Mouse (Mus musculus): Measurements from ENCODE around the gene Ptk7. TPM values are rescaled to one million over a fixed set of nuclear protein-coding genes. Genes with fewer than 3 reads are reported as not detected.

The Ptk7 gene
- polyA plus RNA-seq (2012; rRNA removed), result 14.9 and 21.1 TPM in 2 replicates

DNA sequence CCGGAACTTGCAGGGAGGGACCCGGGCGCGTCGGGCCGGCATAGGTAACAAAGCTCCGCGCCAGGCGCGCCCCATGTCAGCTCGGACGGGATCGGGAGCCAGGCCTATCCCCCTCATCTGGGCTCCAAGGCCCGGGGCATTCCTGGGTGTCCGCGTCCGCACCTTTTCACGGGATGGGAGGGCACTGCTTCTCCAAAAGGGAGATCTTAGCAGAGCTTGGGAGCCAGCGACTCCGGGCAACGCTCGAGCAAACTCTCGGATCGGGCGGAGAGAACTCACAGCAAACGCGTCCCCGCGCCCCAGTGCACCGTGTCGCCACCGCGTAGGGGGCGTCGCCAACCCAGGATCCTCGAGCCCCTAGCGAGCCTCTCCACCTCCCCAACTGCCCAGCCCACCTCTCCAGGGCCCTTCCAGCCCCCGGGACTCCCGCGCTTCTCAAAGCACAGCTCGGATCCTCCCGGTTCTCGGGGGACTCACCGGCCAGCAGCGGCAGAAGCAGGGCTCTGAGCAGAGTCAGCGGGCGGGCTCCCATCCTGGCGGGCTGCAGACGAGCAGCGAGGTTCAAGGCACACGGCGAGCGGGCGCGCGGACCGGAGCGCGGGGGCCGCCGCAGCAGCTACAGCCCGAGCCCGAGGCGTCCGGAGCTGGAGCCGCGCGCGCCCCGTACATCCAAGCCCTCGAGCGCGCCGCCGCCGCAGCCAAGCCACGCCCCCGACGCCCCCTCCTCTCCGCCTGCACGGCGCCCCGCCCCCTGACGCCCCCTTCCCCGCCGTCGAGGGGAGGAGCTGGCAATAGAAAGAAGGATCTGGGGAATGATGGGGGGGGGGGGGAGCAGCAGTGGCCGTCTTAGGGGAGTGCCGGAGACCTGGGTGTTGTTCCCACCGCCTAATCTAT is at the start of gene Ptk7:
Gene Ptk7, minus strand, starts transcription at position 714 of the 894 bp plus-strand sequence.
- DNase-seq (ENCODE audit: low spot score), result peak; percentile 53

DNA sequence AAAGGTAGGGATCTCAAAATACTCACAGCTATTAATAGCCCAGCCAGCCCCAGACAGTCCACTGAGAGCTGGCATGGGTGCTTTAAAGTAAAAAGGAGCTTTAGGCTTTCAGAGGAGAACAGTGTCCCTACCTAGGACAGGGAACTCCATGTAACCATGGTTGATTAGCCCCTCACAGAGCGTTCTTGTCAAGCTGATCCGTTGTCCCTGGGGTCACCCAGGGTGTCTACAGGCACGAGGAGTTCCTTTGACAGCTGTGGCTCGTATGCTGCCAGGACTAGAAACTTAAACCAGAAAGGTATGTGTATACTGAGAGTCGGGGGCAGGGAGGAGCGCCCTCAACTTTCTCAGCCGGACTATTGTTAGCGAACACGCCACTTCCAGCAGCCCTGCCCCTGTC is 49.6 kb upstream of the Ptk7 start:
- DNase-seq (ENCODE audit: low spot score), result no peak

DNA sequence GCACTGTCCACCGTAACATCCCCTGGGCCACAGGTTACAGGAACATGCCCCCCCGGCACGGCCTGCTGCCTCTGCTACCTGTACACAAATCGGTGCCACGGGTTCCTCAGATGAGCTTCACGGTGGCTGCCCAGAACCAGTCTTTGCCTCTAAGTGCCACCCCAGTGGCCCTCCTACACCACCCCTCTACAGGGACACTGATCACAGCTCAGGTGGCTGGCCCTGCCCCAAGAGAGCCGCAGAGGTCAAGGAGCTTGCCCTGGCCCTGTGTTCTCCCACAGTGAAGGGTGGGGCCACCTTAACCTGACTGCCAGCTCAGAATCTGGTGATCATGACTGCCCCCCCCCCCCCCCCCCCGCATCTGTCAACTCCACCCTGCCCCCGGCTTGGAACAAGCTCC is 49.1 kb upstream of the Ptk7 start, which contains the start of gene Mea1:
Gene Mea1, plus strand, starts transcription at position 378 of the 400 bp plus-strand sequence.
- DNase-seq (ENCODE audit: low spot score), result no peak

DNA sequence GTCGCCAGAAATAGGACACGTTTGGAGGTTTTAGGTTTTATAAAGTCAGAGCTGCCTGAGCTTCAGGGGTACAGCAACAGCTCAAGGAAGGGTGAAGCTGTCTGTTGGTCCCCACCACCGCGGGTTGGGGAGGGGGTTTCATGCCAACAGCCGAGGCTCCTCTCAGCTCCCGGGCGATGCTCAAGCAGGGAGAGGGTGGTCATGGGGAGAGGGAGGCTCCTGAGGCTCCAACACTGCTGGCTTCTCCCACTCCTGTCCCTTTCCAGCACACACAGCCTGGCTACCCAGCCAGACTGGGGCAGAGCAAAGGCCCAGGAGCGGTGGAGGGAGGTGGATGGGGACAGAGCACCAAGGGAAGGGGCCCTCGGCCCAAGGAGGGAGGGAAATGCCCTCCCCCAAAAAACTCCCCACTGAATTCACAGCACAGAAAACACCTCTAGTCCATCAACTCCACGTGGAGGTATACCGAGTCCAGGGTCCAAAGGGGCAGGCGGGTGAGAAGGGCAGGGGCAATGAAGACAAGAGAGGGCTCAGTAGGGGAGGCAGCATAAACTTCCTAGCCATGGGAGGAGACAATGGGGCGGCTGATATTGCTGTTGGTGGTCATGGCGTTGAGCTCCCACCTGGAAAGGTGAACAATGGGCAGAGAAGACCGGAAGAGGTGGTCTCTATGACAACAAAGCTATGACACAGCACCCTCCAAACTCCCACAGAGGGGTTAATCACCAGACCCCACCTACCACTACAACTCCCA is 45.4 kb upstream of the Ptk7 start:
- DNase-seq (ENCODE audit: low spot score), result no peak

DNA sequence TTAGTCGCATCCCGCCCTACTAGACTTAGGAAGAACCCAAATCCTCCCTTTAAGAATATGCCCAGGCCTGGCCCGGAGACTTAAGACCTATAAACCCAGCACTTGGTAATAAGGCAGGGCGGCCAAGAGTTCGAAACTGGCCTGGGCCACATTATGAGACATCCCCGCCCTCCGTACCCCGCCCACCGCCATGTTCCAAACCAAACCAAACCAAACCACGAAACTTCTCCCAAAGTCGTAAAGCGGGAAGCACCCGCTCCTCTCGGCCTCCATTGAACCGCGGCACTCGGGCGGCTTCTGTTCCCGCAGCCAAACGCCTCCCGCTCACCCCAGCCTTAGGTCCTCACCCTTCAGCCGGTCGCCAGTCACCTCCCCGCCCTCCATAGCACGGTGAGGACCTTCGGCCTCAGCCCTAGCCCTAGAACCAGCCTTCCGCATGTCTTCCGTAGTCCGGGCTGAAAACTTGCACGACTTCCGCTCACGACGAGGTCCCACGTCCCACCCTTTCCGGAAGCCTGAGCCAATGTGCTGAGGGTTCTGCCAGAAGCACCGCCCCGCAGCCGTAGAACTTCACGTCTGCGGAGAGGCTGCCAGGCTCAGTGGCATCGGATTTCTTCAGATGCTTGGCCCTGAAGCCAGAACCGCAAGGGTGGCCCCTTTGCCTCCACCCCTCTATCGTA is 44.7 kb upstream of the Ptk7 start, which contains the start of gene Rrp36:
Gene Rrp36, minus strand, starts transcription at position 503 of the 680 bp plus-strand sequence.
- peak; percentile 71 for DNase-seq (ENCODE audit: low spot score)

DNA sequence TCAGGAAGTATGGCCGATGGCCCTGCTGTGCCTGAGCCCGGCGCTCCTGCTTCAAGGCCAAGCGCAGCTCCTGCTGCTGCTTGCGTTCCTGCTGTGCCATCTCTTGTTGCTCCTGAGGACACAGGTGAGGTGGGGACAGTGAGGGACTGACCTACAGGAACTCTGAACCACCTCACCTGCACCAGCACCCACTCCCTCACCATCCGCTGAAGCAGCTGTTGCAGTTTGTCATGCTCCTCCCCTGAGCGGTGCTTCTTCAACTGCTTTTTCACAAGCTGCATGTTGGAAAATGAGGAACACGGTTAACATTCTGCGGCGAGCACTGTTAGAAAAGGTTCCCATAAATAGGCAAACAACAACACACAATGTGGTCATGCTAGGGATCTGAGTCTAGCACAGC is 40.6 kb upstream of the Ptk7 start:
- no peak for DNase-seq (ENCODE audit: low spot score)

DNA sequence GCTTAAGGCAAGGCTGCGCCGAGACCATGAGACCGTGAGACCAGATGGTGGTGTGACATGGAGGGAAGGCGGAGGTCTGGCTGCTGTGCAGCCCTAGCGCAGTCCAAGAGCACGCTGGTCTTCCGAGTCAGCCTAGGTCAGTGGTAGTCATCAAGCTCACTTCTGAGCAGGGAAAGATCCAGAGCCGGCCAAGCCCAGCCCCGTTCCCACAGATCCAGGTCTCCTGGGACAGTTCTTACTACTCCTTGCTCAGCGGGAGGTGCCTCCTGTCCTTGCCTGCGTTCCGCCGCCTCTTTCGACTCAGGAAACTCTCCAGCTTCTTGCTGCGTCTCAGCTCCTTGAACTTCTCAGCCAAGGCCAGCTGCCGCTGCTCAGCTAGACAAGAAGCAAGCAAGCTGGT is 38.4 kb upstream of the Ptk7 start:
- no peak for DNase-seq (ENCODE audit: low spot score)

DNA sequence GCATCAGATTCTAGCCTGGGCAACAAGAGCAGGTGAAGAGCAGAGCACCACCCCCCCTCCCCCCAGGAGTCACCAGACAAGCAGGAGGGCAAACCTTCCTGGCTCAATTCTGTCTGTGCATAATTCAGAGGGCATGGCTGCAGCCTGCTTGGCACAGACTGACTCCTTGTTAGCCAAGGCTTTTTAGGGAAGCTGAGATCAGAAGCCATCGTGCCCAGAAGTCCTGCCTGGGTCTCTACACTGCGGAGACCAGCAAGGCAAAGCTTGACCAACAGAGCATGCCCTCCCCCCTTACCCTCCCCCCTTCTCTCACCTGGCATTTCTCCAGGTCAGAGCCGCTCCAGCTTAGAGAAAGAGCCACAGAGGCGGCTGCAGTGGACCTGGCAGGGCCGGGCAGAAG is 33.4 kb upstream of the Ptk7 start:
- no peak for DNase-seq (ENCODE audit: low spot score)

DNA sequence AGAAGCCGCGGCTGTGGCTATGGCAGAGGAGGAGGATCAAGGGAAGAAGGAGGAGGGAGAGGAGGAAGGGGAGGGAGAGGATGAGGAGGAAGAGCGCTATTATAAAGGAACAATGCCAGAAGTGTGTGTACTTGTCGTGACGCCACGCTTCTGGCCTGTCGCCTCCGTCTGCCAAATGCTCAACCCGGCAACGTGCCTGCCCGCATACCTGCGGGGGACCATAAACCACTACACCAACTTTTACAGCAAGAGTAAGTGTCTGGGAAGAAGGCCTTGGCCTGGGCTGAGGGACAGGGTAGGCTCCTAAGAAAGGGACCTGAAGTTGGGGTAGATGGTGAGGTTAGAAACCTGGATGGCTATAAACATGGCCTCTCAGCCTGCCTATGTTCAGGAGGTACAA is 32.7 kb upstream of the Ptk7 start:
- no peak for DNase-seq (ENCODE audit: low spot score)

DNA sequence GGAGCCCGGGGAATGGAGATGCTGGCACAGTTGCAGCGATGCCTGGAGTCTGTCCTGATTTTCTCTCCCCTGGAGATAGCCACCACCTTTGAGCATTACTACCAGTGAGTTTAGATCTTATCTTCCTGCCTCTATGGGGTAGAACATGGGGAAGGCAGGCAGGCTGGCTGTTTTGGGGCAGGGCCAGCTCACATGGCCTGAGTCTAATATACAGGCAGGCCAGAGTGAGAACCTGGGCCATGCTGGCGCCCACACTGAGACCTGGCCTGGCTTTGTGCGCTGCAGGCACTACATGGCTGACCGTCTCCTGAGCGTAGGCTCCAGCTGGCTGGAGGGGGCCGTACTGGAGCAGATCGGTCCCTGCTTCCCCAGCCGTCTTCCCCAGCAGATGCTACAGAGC is 32.0 kb upstream of the Ptk7 start:
- DNase-seq (ENCODE audit: low spot score), result no peak

DNA sequence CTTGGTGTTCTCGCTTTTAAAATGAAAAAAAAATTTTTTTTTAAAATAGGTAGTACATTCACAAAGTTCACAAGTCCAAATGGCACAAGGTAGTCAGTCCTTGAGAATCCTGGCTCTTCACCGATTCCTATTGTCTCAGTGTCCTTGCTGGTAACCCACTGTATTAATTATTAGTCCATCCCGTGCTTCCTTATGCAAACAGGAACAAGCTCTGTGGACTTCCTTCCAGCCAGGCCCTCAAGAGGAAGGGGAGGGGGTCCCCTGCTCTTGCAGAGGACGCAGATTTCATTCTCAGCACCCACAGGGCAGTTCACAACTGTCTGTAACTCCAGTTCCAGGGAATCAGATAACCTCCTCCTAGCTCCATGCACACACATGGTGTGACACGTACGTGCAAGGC is 26.8 kb upstream of the Ptk7 start:
- DNase-seq (ENCODE audit: low spot score), result no peak

DNA sequence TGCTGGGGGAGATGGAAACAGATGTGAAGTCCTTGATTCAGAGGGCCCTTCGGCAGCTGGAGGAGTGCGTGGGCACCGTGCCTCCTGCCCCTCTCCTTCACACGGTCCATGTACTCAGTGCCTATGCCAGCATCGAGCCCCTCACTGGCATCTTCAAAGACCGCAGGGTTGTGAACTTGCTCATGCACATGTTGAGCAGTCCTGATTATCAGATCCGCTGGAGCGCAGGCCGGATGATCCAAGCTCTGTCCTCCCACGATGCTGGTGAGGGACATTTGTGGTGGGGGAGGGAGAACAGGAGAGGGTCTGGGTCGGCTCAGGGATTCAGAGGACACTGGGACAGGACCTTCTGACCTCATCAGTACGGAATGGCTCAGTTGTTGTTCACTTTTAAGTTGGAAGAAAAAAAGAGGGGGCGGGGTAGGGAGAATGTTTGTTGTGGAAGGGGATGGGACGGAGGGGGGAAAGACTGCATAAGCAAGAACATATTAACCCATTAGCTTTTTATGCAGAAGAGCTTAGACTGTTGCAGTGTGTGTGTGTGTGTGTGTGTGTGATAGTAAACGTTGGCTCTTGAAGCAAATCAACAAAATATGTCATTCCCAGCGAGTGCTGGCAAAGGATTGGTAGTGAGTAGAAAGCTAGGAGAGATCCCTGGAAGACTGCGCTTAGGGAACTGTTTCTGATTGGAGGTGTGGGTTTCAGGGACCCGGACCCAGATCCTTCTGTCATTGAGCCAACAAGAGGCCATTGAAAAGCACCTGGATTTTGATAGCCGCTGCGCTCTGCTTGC is 22.6 kb upstream of the Ptk7 start:
- no peak for DNase-seq (ENCODE audit: low spot score)

DNA sequence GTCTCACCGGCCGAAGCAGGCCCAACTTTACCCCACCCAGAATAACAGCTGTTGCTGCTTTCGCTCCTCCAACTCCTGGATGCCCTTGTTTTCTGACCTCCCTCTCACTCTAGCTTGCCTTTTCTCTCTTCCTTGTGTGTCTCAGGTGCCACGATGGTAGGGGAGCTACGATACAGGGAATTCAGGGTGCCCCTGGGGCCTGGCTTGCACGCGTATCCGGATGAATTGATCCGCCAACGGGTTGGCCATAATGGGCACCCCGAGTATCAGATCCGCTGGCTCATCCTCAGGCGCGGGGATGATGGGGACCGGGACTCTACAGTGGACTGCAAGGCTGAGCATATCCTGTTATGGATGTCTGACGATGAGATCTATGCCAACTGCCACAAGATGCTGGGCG is 22.0 kb upstream of the Ptk7 start:
- DNase-seq (ENCODE audit: low spot score), result no peak

DNA sequence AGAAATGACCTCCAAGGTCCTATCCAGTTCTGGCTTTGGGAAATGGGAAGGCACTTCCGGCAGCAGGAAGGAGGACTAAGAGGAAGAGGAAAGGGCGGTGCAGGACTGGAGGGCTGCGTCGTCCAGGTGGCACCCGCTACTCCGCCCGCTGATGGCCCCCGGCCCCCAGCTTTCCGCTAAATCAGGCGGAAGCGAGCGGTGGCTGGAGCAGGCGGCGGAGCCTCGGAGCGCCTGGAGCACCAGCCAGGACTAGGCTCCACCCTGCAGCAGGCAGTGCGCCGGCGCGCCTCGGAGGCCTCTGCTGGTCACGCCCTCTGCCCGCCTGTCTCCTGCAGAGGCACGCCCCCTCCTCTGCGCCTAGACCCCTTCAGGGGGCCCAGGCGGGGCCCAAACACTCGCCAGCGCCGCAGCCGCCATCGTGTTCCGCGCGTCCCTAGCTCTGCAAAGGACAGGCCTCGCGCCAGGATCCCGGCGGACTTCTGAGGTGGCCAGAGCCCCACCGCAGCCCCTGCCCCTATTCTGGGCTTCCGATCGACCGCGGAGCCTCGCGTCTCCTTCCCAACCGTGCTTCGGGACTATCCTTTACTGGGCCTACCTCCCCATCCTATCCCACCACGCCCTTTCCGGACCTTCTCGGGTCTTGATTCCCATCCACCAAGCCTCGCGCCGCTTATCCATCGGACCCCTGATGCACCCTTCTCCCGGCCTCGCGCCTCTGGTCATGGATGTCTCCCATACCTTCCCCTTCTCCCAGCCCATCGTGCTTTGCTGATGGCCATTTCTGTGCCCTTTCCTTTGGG is 21.1 kb upstream of the Ptk7 start, which contains the start of gene Cul7:
Gene Cul7, plus strand, starts transcription at position 106 of the 800 bp plus-strand sequence.
- peak; percentile 78 for DNase-seq (ENCODE audit: low spot score)

DNA sequence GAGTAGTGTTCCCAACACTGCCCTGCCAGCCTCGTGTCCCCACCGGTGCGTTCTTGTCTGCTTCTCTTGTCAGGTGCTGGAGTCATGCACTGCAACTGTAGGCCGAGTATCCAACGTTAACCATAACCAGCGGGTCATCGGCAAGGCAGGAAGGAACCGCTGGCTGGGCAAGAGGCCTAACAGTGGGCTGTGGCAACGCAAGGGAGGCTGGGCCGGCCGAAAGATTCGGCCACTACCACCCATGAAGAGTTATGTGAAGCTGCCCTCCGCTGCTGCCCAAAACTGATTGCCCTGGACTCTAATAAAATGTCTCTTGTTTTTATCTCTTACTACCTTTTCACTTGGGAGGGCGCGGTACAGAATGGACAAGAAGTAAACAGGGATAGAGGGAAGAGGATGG is 20.5 kb upstream of the Ptk7 start:
- DNase-seq (ENCODE audit: low spot score), result no peak

DNA sequence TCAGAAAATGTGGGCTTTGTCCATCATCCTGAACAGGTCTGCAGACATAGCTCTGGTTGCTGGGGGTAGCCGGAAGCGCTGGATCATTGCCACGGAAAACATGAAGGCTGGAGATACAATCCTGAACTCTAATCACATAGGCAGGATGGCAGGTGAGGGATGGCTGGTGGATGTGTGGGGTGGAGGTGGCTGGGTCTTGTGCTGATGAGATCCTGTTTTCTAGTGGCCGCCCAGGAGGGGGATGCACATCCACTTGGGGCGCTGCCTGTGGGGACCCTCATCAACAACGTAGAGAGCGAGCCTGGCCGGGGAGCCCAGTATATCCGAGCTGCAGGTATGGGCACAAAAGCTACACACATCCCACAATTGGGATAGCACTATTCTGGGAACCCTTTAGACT is 19.1 kb upstream of the Ptk7 start:
- no peak for DNase-seq (ENCODE audit: low spot score)

DNA sequence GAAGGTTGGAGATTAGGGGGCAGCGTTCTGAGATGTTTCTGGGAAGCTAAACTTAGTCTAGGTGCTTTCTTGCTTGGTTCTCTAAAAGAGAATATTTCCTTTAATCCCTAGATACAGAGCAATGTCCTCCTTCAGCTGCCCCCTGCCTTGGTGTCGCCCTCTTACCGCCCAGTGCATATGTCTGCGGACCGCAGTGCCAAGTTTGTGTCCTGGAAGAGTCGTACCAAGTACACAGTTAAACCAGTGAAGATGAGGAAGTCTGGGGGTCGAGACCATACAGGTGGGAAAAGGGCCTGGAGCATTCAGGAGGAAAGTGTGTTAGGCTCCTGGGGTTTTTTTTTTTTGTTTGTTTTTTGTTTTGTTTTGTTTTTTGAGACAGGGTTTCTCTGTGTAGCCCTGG is 18.0 kb upstream of the Ptk7 start:
- DNase-seq (ENCODE audit: low spot score), result no peak

DNA sequence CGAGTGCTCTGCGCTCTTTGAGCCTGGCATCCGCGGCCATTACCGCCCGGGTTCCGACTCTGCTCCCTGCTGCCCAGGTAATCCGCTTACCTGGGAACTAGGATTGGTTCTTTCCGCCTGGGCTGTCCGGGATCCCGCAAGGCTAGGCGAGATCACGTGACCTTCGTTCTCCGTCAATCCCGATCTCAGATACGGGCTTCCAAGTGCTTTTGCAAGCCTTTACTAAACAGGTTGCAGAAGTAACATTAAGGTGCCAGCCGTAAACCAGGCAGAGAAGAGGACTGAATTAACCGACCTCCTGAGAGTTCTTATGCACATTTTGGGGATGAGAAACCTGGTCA is 17.0 kb upstream of the Ptk7 start:
- no peak for DNase-seq (ENCODE audit: low spot score)

DNA sequence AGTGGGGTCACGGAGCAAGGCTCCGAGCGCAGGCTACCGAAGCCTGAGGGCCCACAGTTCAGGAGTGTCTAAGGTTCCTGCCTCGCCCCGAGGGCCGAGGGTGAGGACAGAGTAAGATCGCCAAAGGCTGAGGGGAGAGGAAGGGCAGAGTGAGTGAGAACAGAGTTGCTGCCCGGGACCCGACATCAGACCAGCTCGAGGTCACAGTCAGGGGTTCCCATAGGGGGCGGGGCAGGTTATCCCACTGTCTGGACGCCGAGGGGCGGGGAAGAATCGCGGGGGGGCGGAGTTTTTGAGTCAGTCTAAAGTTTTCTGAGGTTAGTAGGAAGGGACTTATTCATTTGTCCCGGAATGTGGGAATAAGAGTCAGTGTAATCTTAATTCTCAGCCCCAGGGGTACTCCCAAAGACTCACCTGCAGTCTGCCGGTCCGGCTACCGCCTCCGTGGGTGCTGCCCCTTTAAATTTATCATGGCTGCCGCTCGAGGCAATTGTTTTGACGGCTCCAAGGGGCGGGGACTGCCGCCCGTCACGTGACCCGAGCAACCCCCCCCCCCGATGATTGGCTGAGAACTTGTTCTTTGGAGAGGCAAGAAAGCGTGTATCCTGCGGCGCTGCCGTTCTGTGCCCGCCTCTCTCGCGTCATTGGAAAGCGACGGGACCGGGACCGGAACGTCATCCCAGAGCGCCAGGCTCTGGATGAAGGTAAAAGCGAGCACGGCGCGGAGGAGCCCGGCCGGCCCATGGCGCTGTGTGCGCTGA is 16.4 kb upstream of the Ptk7 start, which contains the start of the genes Klc4 and Mrpl2:
Gene Klc4, minus strand, starts transcription at position 462 of the 761 bp plus-strand sequence.
Gene Mrpl2, plus strand, starts transcription at position 669 of the 761 bp plus-strand sequence.
- DNase-seq (ENCODE audit: low spot score), result peak; percentile 99

All from urinary bladder, adult 2 months (tissue).